Mouse (Mus musculus): ENCODE measurements around the gene Olfr474. TPM values are rescaled to one million over a fixed set of nuclear protein-coding genes. Genes with fewer than 3 reads are reported as not detected.
"Not testable (repeated sequence)": the region's sequence is repeated elsewhere in the genome, so short reads cannot be mapped to it uniquely, and the experiment has no call there.

Olfr474 gene
- not detected in 2 replicates for polyA plus RNA-seq (2014; fragmentation: Nextera tagmentation; extraction: Ambion mirVana)

- H3K9me3 ChIP-seq (ENCODE audit: control insufficient read depth, low read length), result 0 out of 2 replicates have a peak, but pooled peaks cover 2% of the 10 kb centered on the region
- 78% methylated on average over 1 of the region's 1 CpGs for WGBS
- H3K27ac ChIP-seq (ENCODE audit: low read depth, low read length), result no peak within 1 kb of the TSS
- no peak within 1 kb of the TSS for H3K4me2 ChIP-seq
- no peak for ATAC-seq (replicated peaks; ENCODE audit: low FRiP score)
- H3K36me3 ChIP-seq (ENCODE audit: control insufficient read depth, insufficient read depth, low read length), result no peaks in the 10 kb centered on the region
- H3K27me3 ChIP-seq (replicated peaks; ENCODE audit: control insufficient read depth, insufficient read depth, low read length), result no peaks in the 10 kb centered on the region
- DNase-seq (ENCODE audit: low spot score), result no peak
- H3K4me3 ChIP-seq (ENCODE audit: low read depth, low read length), result no peak within 1 kb of the TSS
- no peaks in the 10 kb centered on the region for H3K4me1 ChIP-seq (replicated peaks; ENCODE audit: control insufficient read depth, insufficient read depth, low read length)
- H3K9ac ChIP-seq (ENCODE audit: low read depth, low read length), result no peak within 1 kb of the TSS
These were observed at the start of gene Olfr474 for GRCm38 (mm10) chr7:107954343-107954742. Gene Olfr474 (plus strand): TSS chr7:107954643.

- no peak within 1 kb of the TSS for H3K4me2 ChIP-seq
- H3K27ac ChIP-seq (ENCODE audit: low read depth, low read length), result no peak within 1 kb of the TSS
- no peaks in the 10 kb centered on the region for H3K36me3 ChIP-seq (ENCODE audit: control insufficient read depth, insufficient read depth, low read length)
- ATAC-seq (replicated peaks; ENCODE audit: low FRiP score) (no peak), DNase-seq (ENCODE audit: low spot score) (no peak)
- H3K27me3 ChIP-seq (replicated peaks; ENCODE audit: control insufficient read depth, insufficient read depth, low read length), result no peaks in the 10 kb centered on the region
- 92% methylated on average over 1 of the region's 1 CpGs for WGBS
- no peaks in the 10 kb centered on the region for H3K4me1 ChIP-seq (replicated peaks; ENCODE audit: control insufficient read depth, insufficient read depth, low read length)
- no peak within 1 kb of the TSS for H3K4me3 ChIP-seq (ENCODE audit: low read depth, low read length)
- no peaks in the 10 kb centered on the region for H3K9me3 ChIP-seq (ENCODE audit: control insufficient read depth, low read length)
- H3K9ac ChIP-seq (ENCODE audit: low read depth, low read length), result no peak within 1 kb of the TSS
These were observed 24.3 kb upstream of the Olfr474 start, which contains the start of gene Olfr473 for GRCm38 (mm10) chr7:107930146-107930545. Gene Olfr473 (plus strand): TSS chr7:107930446.

- not testable (repeated sequence) for H3K36me3 ChIP-seq (ENCODE audit: control insufficient read depth, insufficient read depth, low read length); H3K9ac ChIP-seq (ENCODE audit: low read depth, low read length); H3K27ac ChIP-seq (ENCODE audit: low read depth, low read length); DNase-seq (ENCODE audit: low spot score); ATAC-seq (replicated peaks; ENCODE audit: low FRiP score); H3K27me3 ChIP-seq (replicated peaks; ENCODE audit: control insufficient read depth, insufficient read depth, low read length); H3K4me3 ChIP-seq (ENCODE audit: low read depth, low read length); H3K4me1 ChIP-seq (replicated peaks; ENCODE audit: control insufficient read depth, insufficient read depth, low read length); H3K9me3 ChIP-seq (ENCODE audit: control insufficient read depth, low read length); H3K4me2 ChIP-seq
- 96% methylated on average over 12 of the region's 12 CpGs for WGBS
These were observed 1.9 kb upstream of the Olfr474 start for GRCm38 (mm10) chr7:107952539-107952938.

GRCm38 (mm10) chr7:107964503-107964902 is 10.1 kb downstream of the Olfr474 start, which contains the start of gene Olfr476:
Gene Olfr476 (plus strand): TSS chr7:107964803.
- H3K9ac ChIP-seq (ENCODE audit: low read depth, low read length), result no peak within 1 kb of the TSS
- H3K4me3 ChIP-seq (ENCODE audit: low read depth, low read length), result no peak within 1 kb of the TSS
- no peaks in the 10 kb centered on the region for H3K36me3 ChIP-seq (ENCODE audit: control insufficient read depth, insufficient read depth, low read length)
- H3K4me2 ChIP-seq, result no peak within 1 kb of the TSS
- H3K9me3 ChIP-seq (ENCODE audit: control insufficient read depth, low read length), result no peaks in the 10 kb centered on the region
- H3K27me3 ChIP-seq (replicated peaks; ENCODE audit: control insufficient read depth, insufficient read depth, low read length), result no peaks in the 10 kb centered on the region
- no peak for DNase-seq (ENCODE audit: low spot score)
- no peak for ATAC-seq (replicated peaks; ENCODE audit: low FRiP score)
- no peak within 1 kb of the TSS for H3K27ac ChIP-seq (ENCODE audit: low read depth, low read length)
- WGBS, result 49% methylated on average over 1 of the region's 1 CpGs
- H3K4me1 ChIP-seq (replicated peaks; ENCODE audit: control insufficient read depth, insufficient read depth, low read length), result no peaks in the 10 kb centered on the region

- ATAC-seq (replicated peaks; ENCODE audit: low FRiP score) (no peak), DNase-seq (ENCODE audit: low spot score) (no peak)
- Histone ChIP-seq H3K9me3 (ENCODE audit: control insufficient read depth, low read length) (no peaks in the 10 kb centered on the region), H3K4me3 (ENCODE audit: low read depth, low read length) (no peak within 1 kb of the TSS), H3K27me3 (replicated peaks; ENCODE audit: control insufficient read depth, insufficient read depth, low read length) (no peaks in the 10 kb centered on the region), H3K27ac (ENCODE audit: low read depth, low read length) (no peak within 1 kb of the TSS), H3K9ac (ENCODE audit: low read depth, low read length) (no peak within 1 kb of the TSS), H3K4me1 (replicated peaks; ENCODE audit: control insufficient read depth, insufficient read depth, low read length) (no peaks in the 10 kb centered on the region), H3K36me3 (ENCODE audit: control insufficient read depth, insufficient read depth, low read length) (no peaks in the 10 kb centered on the region), H3K4me2 (no peak within 1 kb of the TSS)
- 66% methylated on average over 2 of the region's 2 CpGs for WGBS
These were observed 31.9 kb downstream of the Olfr474 start, which contains the start of gene Olfr477 for GRCm38 (mm10) chr7:107986393-107986792. Gene Olfr477 (plus strand): TSS chr7:107986693.

Other genes with a start within 250 kb of the Olfr474 start
- gene Cyb5r2, start 196.6 kb upstream of the Olfr474 start, polyA plus RNA-seq (2014; fragmentation: Nextera tagmentation; extraction: Ambion mirVana), result 0.25 TPM in 1 of 2 replicates, not detected in the other
- gene Ovch2, start 153.4 kb upstream of the Olfr474 start, polyA plus RNA-seq (2014; fragmentation: Nextera tagmentation; extraction: Ambion mirVana), result not detected in 2 replicates
- gene Olfr467, start 142.4 kb upstream of the Olfr474 start, polyA plus RNA-seq (2014; fragmentation: Nextera tagmentation; extraction: Ambion mirVana), result not detected in 2 replicates
- not detected in 2 replicates for gene Olfr469, start 129.1 kb upstream of the Olfr474 start, polyA plus RNA-seq (2014; fragmentation: Nextera tagmentation; extraction: Ambion mirVana)
- gene Olfr470, start 107.2 kb upstream of the Olfr474 start, polyA plus RNA-seq (2014; fragmentation: Nextera tagmentation; extraction: Ambion mirVana), result not detected in 2 replicates
- gene Olfr472, start 56.7 kb upstream of the Olfr474 start, polyA plus RNA-seq (2014; fragmentation: Nextera tagmentation; extraction: Ambion mirVana), result not detected in 2 replicates
- not detected in 2 replicates for gene Olfr473, start 24.2 kb upstream of the Olfr474 start, polyA plus RNA-seq (2014; fragmentation: Nextera tagmentation; extraction: Ambion mirVana)
- gene Olfr476, start 10.2 kb downstream of the Olfr474 start, polyA plus RNA-seq (2014; fragmentation: Nextera tagmentation; extraction: Ambion mirVana), result not detected in 2 replicates
- not detected in 2 replicates for gene Olfr477, start 32.0 kb downstream of the Olfr474 start, polyA plus RNA-seq (2014; fragmentation: Nextera tagmentation; extraction: Ambion mirVana)
- gene Olfr478, start 79.3 kb downstream of the Olfr474 start, polyA plus RNA-seq (2014; fragmentation: Nextera tagmentation; extraction: Ambion mirVana), result not detected in 2 replicates
- not detected in 2 replicates for gene Olfr479, start 96.0 kb downstream of the Olfr474 start, polyA plus RNA-seq (2014; fragmentation: Nextera tagmentation; extraction: Ambion mirVana)
- not detected in 2 replicates for gene Olfr480, start 112.7 kb downstream of the Olfr474 start, polyA plus RNA-seq (2014; fragmentation: Nextera tagmentation; extraction: Ambion mirVana)
- not detected in 2 replicates for gene Olfr481, start 125.2 kb downstream of the Olfr474 start, polyA plus RNA-seq (2014; fragmentation: Nextera tagmentation; extraction: Ambion mirVana)
- not detected in 2 replicates for gene Olfr482, start 142.9 kb downstream of the Olfr474 start, polyA plus RNA-seq (2014; fragmentation: Nextera tagmentation; extraction: Ambion mirVana)
- not detected in 2 replicates for gene Olfr483, start 146.2 kb downstream of the Olfr474 start, polyA plus RNA-seq (2014; fragmentation: Nextera tagmentation; extraction: Ambion mirVana)
- not detected in 2 replicates for gene Olfr484, start 172.8 kb downstream of the Olfr474 start, polyA plus RNA-seq (2014; fragmentation: Nextera tagmentation; extraction: Ambion mirVana)
- gene Olfr485, start 205.2 kb downstream of the Olfr474 start, polyA plus RNA-seq (2014; fragmentation: Nextera tagmentation; extraction: Ambion mirVana), result not detected in 2 replicates
- gene Olfr486, start 218.1 kb downstream of the Olfr474 start, polyA plus RNA-seq (2014; fragmentation: Nextera tagmentation; extraction: Ambion mirVana), result not detected in 2 replicates